Mouse (Mus musculus) kidney, adult 2 months (tissue): ENCODE results near the gene Hspa13.

Experiments
- CTCF ChIP-seq: fragments of 200-500 bp; conservative IDR thresholded peaks from 2 replicates; pipeline ENCODE4 v1.5.1; 2011; ENCODE audit warnings: low read depth, mild to moderate bottlenecking, control low read depth, low read length, moderate library complexity, mixed read lengths; ENCODE audit not compliant: insufficient read depth, insufficient read length
- POLR2A ChIP-seq: fragments of 200-500 bp; IDR thresholded peaks from one replicate; pipeline ENCODE4 v1.6.1; 2011; ENCODE audit warnings: low read depth, low read length, control low read depth

- TF ChIP-seq CTCF = no peak
- TF ChIP-seq POLR2A = no peak
These were observed 49.3 kb downstream of the Hspa13 start for GRCm38 (mm10) chr16:75717405-75718173.
